Mouse (Mus musculus): ENCODE data around the gene Tex9.

DNA sequence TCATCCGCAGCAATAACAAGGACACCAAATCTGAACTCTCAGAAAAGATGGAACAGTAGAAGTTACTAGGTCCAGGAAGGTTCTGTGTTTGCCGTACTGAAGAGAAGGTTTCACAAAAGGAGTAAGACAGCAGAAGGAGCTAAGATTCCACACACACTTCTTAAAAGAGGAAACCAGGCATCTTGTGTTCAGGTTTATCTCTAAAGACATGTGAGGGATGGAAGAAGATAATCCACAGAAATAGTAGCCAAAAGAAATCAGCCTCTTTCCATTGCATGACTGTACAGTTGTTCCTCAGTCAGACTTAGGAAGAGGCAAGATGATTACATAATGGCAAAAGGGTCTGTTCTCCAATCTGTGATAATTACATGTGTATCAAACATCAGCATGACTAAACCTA lies 29.6 kb downstream of the Tex9 start:
- no peak for TF ChIP-seq CTCF (IDR thresholded peaks at IDR 0.05; ENCODE audit: insufficient read depth, low read length)
- no peak for TF ChIP-seq POLR2A (IDR thresholded peaks at IDR 0.05; ENCODE audit: borderline replicate concordance, extremely low read depth, low read depth, low read length)

Data from lung, adult 2 months (tissue).